Mouse (Mus musculus): ENCODE results near the gene Arpc4.

DNA sequence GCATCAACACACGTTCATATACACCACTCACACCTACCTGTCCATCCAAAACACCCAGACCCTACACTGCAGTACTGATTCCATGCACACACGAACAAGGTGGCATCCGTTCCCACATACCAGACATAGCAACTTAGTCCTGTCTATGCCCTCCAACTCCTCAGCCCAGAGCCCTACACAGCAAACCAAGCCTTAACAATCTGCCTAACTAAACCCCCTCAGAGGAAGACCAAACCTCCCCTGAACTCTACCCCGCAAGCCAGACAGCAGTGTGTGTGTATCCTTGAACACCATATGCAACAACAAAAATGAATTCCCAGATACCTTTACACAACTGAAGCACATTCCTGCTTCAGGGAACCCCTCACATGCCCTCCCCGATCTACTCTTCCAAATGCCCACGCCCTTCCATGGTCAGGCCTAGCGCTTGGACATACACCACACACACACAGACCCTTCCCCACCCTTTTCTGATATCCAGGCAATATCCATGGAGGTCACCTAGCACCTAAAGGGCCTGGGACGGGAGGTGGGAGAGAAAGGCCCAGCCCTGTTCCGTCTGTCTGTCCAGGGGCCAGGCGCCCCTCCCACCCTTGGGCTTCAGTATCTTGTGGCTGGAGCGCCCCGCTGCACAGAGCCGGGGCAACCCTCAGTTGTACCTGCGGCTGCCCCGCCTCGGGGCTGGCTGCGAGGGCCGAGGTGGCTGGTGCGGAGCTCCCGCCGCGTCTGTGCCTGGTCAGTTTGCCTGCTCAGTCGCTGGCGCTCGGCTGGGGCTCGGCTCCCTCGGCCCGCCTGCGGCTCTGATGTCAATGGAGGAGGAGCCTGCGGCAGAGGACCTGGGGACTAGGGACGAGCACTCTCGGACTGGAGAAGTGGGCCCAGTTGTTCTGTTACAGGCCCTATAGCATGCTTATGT, 34.5 kb upstream of the Arpc4 start, which contains the start of gene Camk1:
- TF ChIP-seq CTCF (IDR thresholded peaks at IDR 0.05; ENCODE audit: control insufficient read depth, insufficient read depth, insufficient replicate concordance, low read depth, low read length) (no peak), POLR2A (IDR thresholded peaks at IDR 0.05; ENCODE audit: control insufficient read depth, low read depth, low read length) (0 out of 2 replicates have a peak, but pooled peaks have one; percentile 22)
